Mouse (Mus musculus) MEL (cell line): ENCODE results near the gene Tank.

ENCODE experiments used
- BHLHE40 ChIP-seq: IDR thresholded peaks from 2 replicates; pipeline ENCODE4 v1.6.1; 2012; ENCODE audit warnings: low read depth, mild to moderate bottlenecking, inconsistent platforms, low read length, improper control_type of control experiment, borderline replicate concordance
- CTCF ChIP-seq, 3 experiments: IDR thresholded peaks in 2 of 3; conservative IDR thresholded peaks in 1 of 3; 2 replicates each; pipeline ENCODE4 v1.5.1; 2011 to 2012; ENCODE audit warnings: low read length in 3 of 3, low read depth in 2 of 3, mild to moderate bottlenecking in 2 of 3, improper control_type of control experiment in 1 of 3, inconsistent platforms in 1 of 3, mixed read lengths in 1 of 3, moderate library complexity in 1 of 3; ENCODE audit not compliant: control insufficient read depth in 1 of 3, insufficient read depth in 1 of 3, poor library complexity in 1 of 3, severe bottlenecking in 1 of 3
- GATA1 ChIP-seq: IDR thresholded peaks from 2 replicates; pipeline ENCODE4 v1.6.1; 2011; ENCODE audit warnings: low read depth, low read length, improper control_type of control experiment
- MYB ChIP-seq: IDR thresholded peaks from 2 replicates; pipeline ENCODE4 v1.6.1; 2011; ENCODE audit warnings: mild to moderate bottlenecking, low read depth, low read length, improper control_type of control experiment
- POLR2A ChIP-seq, 2 experiments: IDR thresholded peaks; 2 replicates each; pipeline ENCODE4 v1.6.1; 2011 to 2012; ENCODE audit warnings: low read length in 2 of 2, mild to moderate bottlenecking in 2 of 2, control low read depth in 1 of 2, improper control_type of control experiment in 1 of 2, low read depth in 1 of 2, moderate library complexity in 1 of 2; ENCODE audit not compliant: control insufficient read depth in 1 of 2, insufficient read depth in 1 of 2, poor library complexity in 1 of 2
- POLR2AphosphoS5 ChIP-seq: IDR thresholded peaks from 2 replicates; pipeline ENCODE4 v1.6.1; 2012; ENCODE audit warnings: low read depth, borderline replicate concordance, mild to moderate bottlenecking, inconsistent platforms, low read length, moderate library complexity, mixed read lengths
- ZKSCAN1 ChIP-seq: IDR thresholded peaks from 2 replicates; pipeline ENCODE4 v1.6.1; 2012; ENCODE audit warnings: low read depth, mild to moderate bottlenecking, inconsistent platforms, low read length, improper control_type of control experiment, moderate library complexity
- ZNF384 ChIP-seq: IDR thresholded peaks from 2 replicates; pipeline ENCODE4 v1.6.1; 2012; ENCODE audit warnings: low read depth, mild to moderate bottlenecking, inconsistent platforms, low read length, improper control_type of control experiment

DNA sequence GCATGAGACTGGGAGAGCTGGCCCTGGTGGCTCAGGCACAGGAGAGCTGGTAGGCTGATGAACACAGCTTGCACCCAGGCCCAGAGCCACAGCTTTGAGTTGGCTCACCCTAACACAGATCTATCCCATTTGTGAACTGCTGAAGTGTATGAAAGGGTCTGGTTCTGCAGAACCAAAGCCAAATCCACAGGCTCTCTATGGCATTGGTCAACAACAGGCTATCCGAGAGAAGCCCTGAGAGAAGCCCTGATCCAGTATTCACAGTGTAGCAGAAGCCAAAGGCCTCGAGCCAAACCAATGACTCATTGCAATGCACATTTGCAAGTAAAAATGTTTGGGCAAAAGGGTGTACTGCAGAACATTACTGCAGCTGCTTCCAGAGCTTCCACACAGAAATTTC is 45.3 kb upstream of the Tank start:
- no peak for TF ChIP-seq POLR2AphosphoS5
- no peak for TF ChIP-seq POLR2A (IDR thresholded peaks at IDR 0.05; ENCODE audit: control insufficient read depth in 1 of 2, insufficient read depth in 1 of 2, low read depth in 1 of 2, low read length in 2 of 2, poor library complexity in 1 of 2)
- no peak for TF ChIP-seq ZNF384
- TF ChIP-seq CTCF (IDR thresholded peaks at IDR 0.05 in 2 of 3, conservative IDR thresholded peaks at IDR 0.05 in 1 of 3; ENCODE audit: control insufficient read depth in 1 of 3, insufficient read depth in 1 of 3, low read depth in 2 of 3, low read length in 3 of 3, poor library complexity in 1 of 3, severe bottlenecking in 1 of 3) = no peak
- TF ChIP-seq ZKSCAN1 = no peak
- no peak for TF ChIP-seq GATA1
- no peak for TF ChIP-seq BHLHE40
- no peak for TF ChIP-seq MYB
